Mouse (Mus musculus): Measurements from ENCODE around the gene Skap2. TPM values are rescaled to one million over a fixed set of nuclear protein-coding genes. Genes with fewer than 3 reads are reported as not detected.

Skap2 gene
- total RNA-seq, 2 experiments from 2014 or later = 1.9 to 4.0 TPM

GRCm38 (mm10) chr6:51876841-51877553, 135.4 kb downstream of the Skap2 start:
- TF ChIP-seq CTCF (IDR thresholded peaks at IDR 0.05) = no peak
- intact Hi-C loops (cut with DNase I) = loop anchor here (1.0 to 2.0 kb wide), 2 partner anchors 327 to 344 kb away; partner anchors contain the start of genes Hoxa5 and Hoxa7
- DNase-seq = no peak
- Histone ChIP-seq H3K27ac (no peak overlapping the region), H3K4me3 (no peak overlapping the region)

- peak; percentile 22 for DNase-seq
- TF ChIP-seq CTCF (IDR thresholded peaks at IDR 0.05) = peak; percentile 75
- Histone ChIP-seq H3K4me3 (no peak overlapping the region), H3K27ac (no peak overlapping the region)
- intact Hi-C loops (cut with DNase I) = loop anchor here (1.0 to 2.0 kb wide), 2 partner anchors 328 to 345 kb away; partner anchors contain the start of genes Hoxa5 and Hoxa7
These were observed 136.3 kb downstream of the Skap2 start for GRCm38 (mm10) chr6:51875884-51876626.

DNA sequence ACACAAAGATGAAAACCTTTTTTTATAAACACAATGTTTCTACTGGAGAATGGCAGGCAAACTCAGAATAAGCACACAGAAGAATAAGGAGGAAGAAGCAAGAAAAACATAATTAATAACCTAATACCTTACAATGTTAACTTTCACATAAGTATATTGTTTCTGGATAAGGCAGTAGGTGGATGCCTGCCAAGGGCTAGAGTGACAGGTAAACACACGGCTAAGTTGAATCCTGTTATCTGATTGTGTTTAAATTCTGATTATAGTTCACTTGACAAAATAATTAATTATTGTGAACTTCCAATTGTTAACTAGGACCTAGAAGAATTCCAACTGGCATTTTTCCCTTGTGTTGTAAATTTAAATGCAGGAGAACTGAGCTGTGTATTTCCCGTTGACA, 138.3 kb downstream of the Skap2 start:
- intact Hi-C loops (cut with DNase I) = loop anchor here (5.0 kb wide), 1 partner anchor 123 kb away; no protein-coding TSS in a partner anchor
- no peak for DNase-seq

GRCm38 (mm10) chr6:51871135-51871534, 141.2 kb downstream of the Skap2 start:
- Histone ChIP-seq H3K4me3 (no peak overlapping the region), H3K27ac (no peak overlapping the region)
- no peak for DNase-seq
- intact Hi-C loops (cut with DNase I) = loop anchor here (5.0 kb wide), 1 partner anchor 126 kb away; no protein-coding TSS in a partner anchor
- peak; percentile 72 for TF ChIP-seq CTCF (IDR thresholded peaks at IDR 0.05)

More for the DNA sequence above, 138.3 kb downstream of the Skap2 start:
- no peak overlapping the region for H3K4me3 ChIP-seq
- TF ChIP-seq CTCF (IDR thresholded peaks at IDR 0.05) = no peak
- H3K27ac ChIP-seq = no peak overlapping the region

- no peak for DNase-seq
- intact Hi-C loops (cut with DNase I) = loop anchor here (5.0 kb wide), 1 partner anchor 127 kb away; no protein-coding TSS in a partner anchor
- H3K4me3 ChIP-seq = no peak overlapping the region
- no peak for TF ChIP-seq CTCF (IDR thresholded peaks at IDR 0.05)
- H3K27ac ChIP-seq = no peak overlapping the region
These were observed 142.1 kb downstream of the Skap2 start for GRCm38 (mm10) chr6:51870294-51870693.

DNA sequence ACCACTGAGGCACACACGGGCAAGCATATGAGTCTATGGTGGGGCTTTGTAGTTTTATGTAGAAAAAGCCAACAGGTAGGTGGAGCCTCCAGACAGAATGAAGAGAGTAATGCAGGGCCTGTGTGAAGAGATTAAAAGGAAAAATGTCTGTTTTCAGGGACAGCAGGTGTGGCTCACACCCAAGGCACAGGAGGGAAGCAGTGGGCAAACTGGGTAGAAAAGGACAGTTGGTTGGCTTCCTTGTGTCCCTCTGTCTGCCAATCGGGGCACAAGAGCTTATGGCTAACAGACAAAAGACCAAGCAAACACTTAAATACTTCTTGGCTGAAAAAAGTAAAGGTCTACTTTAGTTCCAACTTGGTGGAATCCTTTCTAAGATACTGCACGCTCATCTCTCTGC, 145.8 kb downstream of the Skap2 start:
- TF ChIP-seq CTCF (IDR thresholded peaks at IDR 0.05) = no peak
- intact Hi-C loops (cut with DNase I) = no loop called here

DNA sequence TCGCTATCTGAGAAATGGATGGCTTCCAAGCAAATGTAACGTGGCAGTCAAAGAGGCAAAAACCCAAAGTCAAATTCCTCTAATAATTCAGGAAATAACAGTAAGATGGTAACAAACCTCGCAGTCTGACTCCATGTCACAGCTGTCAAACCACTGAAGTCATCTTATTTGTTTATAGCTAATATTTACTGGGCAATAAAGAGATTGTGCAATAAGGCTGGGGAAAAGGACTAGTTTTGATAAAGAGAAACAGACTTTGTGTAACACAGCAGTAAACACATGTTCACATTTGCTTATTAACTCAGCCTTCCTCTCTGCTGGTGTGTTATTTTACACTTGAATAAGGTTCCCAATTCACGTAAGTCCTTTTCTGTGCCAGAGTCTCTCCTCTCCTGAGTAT, 148.8 kb downstream of the Skap2 start:
- intact Hi-C loops (cut with DNase I) = no loop called here

More for the DNA sequence above, 145.8 kb downstream of the Skap2 start:
- no peak overlapping the region for H3K4me3 ChIP-seq
- no peak for DNase-seq
- H3K27ac ChIP-seq = no peak overlapping the region

DNA sequence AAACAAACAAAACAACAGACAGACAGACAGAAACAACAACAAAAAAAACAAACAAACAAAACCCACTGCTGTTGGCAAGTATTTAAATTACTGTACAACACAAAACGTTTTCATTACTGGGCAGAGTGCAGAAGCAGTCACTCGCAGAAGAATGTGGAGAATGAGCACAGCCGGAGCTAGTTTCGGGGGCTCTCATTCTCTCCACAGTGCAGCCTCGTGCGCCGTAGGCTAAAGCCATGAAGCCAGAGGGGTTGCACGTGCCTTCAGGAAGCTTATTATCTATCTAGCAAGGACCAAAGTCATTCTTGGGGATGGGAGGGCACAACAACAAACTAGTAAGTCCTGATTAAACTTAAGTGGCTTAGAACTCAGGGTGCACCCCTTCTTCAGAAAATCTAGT, 152.0 kb downstream of the Skap2 start:
- H3K4me3 ChIP-seq = no peak overlapping the region
- intact Hi-C loops (cut with DNase I) = no loop called here
- DNase-seq = no peak
- no peak overlapping the region for H3K27ac ChIP-seq
- no peak for TF ChIP-seq CTCF (IDR thresholded peaks at IDR 0.05)

More for the DNA sequence above, 148.8 kb downstream of the Skap2 start:
- no peak overlapping the region for H3K27ac ChIP-seq
- TF ChIP-seq CTCF (IDR thresholded peaks at IDR 0.05) = no peak
- H3K4me3 ChIP-seq = no peak overlapping the region
- DNase-seq = no peak

DNA sequence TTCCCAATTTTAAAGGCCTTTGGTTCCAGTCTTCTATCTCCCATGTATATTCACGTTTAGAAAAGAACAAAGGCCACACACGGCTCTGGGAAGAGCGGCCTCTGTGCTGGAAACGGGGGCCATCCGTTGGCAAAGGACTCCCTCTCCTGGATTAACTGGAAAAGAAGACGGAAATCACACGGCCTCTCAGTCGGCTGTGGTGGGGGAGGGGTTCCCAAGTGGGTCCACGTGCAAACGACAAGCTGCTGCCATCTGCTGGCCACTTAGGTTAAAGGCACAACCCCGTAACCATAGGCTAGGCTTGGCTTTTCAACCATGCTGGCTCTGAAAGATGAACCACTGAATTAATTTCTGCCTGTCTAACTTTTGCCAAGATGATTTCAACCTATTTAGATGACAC, 154.5 kb downstream of the Skap2 start:
- DNase-seq = peak; percentile 93
- intact Hi-C loops (cut with DNase I) = loop anchor here (1.0 to 5.0 kb wide), 3 partner anchors 272 to 649 kb away; no protein-coding TSS in a partner anchor
- H3K27ac ChIP-seq = no peak overlapping the region
- H3K4me3 ChIP-seq = peak overlapping the region; percentile 56
- TF ChIP-seq CTCF (IDR thresholded peaks at IDR 0.05) = peak; percentile 96

DNA sequence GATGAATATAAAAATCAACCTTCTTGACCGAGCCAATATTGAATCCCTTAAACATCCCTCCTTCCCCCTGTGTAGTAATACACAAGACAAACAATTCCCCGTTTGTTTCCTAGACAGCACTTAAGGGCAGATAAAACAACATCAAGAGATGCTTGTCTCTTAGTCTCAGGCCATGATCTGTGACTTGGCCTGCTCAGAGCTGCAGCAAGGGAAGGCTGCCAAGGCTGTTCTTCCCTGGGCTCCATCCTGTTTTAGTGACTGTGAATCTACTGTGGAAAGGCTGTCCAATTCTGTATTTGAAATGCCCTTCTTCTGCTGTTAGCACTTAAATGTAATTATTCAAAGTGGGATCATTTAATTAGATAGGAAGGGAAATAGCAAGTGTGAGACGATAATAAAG, 159.1 kb downstream of the Skap2 start:
- TF ChIP-seq CTCF (IDR thresholded peaks at IDR 0.05) = no peak
- intact Hi-C loops (cut with DNase I) = no loop called here
- no peak for DNase-seq

DNA sequence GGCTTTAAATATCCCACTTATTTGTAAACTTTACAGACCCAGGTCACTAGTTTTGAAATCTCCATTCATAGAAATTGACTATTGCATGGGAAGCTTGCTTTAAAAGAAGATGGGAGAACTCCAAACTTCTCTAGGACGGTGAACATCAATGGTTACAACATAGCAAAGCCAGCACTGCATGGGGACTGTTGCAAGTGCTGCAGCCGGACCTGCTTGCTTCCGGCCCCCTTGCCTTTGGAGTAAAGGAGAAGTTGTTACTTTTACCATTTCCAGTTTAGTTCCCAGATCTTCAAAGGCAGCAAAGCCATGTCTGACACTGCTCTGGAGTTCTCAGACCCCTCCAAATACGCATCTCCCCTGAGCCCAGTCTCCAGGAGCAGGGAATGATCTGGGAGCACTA, 159.7 kb downstream of the Skap2 start:
- DNase-seq = no peak
- intact Hi-C loops (cut with DNase I) = no loop called here
- TF ChIP-seq CTCF (IDR thresholded peaks at IDR 0.05) = no peak
- no peak overlapping the region for H3K27ac ChIP-seq
- H3K4me3 ChIP-seq = no peak overlapping the region

More for the DNA sequence above, 159.1 kb downstream of the Skap2 start:
- Histone ChIP-seq H3K4me3 (no peak overlapping the region), H3K27ac (no peak overlapping the region)

- no peak for TF ChIP-seq CTCF (IDR thresholded peaks at IDR 0.05)
- no peak for DNase-seq
- Histone ChIP-seq H3K4me3 (peak overlapping the region; percentile 31), H3K27ac (peak overlapping the region; percentile 24; the same call in 1 of the 2 replicates)
- intact Hi-C loops (cut with DNase I) = no loop called here
These were observed 160.8 kb downstream of the Skap2 start for GRCm38 (mm10) chr6:51851544-51851943.

Measured in gastrocnemius, adult 2 months (tissue).